Mouse (Mus musculus): ENCODE measurements around the gene Rhox1. TPM values are rescaled to one million over a fixed set of nuclear protein-coding genes. Genes with fewer than 3 reads are reported as not detected.

Gene Rhox1
- polyA plus RNA-seq, 1 experiment from 2014 or later, result not detected

Other genes starting within 250 kb of the Rhox1 start
- gene Sept6, start 230.5 kb downstream of the Rhox1 start, polyA plus RNA-seq (2015; fragmentation: Nextera tagmentation; extraction: Ambion mirVana), result 67.0 and 68.5 TPM in 2 replicates
- not detected in 2 replicates for gene Sowahd, start 173.4 kb downstream of the Rhox1 start, polyA plus RNA-seq (2015; fragmentation: Nextera tagmentation; extraction: Ambion mirVana)
- gene Rpl39, start 136.9 kb downstream of the Rhox1 start, polyA plus RNA-seq (2015; fragmentation: Nextera tagmentation; extraction: Ambion mirVana), result 354 and 378 TPM in 2 replicates
- 35.8 and 37.2 TPM in 2 replicates for gene Upf3b, start 111.9 kb downstream of the Rhox1 start, polyA plus RNA-seq (2015; fragmentation: Nextera tagmentation; extraction: Ambion mirVana)
- gene Nkap, start 95.5 kb downstream of the Rhox1 start, polyA plus RNA-seq (2015; fragmentation: Nextera tagmentation; extraction: Ambion mirVana), result 23.7 and 26.3 TPM in 2 replicates
- gene Akap14, start 53.4 kb downstream of the Rhox1 start, polyA plus RNA-seq (2015; fragmentation: Nextera tagmentation; extraction: Ambion mirVana), result 0.14 and 0.42 TPM in 2 replicates
- 624 and 640 TPM in 2 replicates for gene Ndufa1, start 31.1 kb downstream of the Rhox1 start, polyA plus RNA-seq (2015; fragmentation: Nextera tagmentation; extraction: Ambion mirVana)
- 16.0 and 16.3 TPM in 2 replicates for gene Rnf113a1, start 31.0 kb downstream of the Rhox1 start, polyA plus RNA-seq (2015; fragmentation: Nextera tagmentation; extraction: Ambion mirVana)
- gene Gm9, start 11.2 kb downstream of the Rhox1 start, polyA plus RNA-seq (2015; fragmentation: Nextera tagmentation; extraction: Ambion mirVana), result not detected in 2 replicates
- not detected in 2 replicates for gene Rhox2a, start 22.7 kb upstream of the Rhox1 start, polyA plus RNA-seq (2015; fragmentation: Nextera tagmentation; extraction: Ambion mirVana)
- gene Rhox3a, start 27.7 kb upstream of the Rhox1 start, polyA plus RNA-seq (2015; fragmentation: Nextera tagmentation; extraction: Ambion mirVana), result not detected in 2 replicates
- not detected in 2 replicates for gene Rhox4a, start 43.1 kb upstream of the Rhox1 start, polyA plus RNA-seq (2015; fragmentation: Nextera tagmentation; extraction: Ambion mirVana)
- gene Rhox3a2, start 157.8 kb upstream of the Rhox1 start, polyA plus RNA-seq (2015; fragmentation: Nextera tagmentation; extraction: Ambion mirVana), result not detected in 2 replicates
- not detected in 2 replicates for gene Rhox4a2, start 168.6 kb upstream of the Rhox1 start, polyA plus RNA-seq (2015; fragmentation: Nextera tagmentation; extraction: Ambion mirVana)
- not detected in 2 replicates for gene Rhox2b, start 189.8 kb upstream of the Rhox1 start, polyA plus RNA-seq (2015; fragmentation: Nextera tagmentation; extraction: Ambion mirVana)
- gene Rhox4b, start 210.2 kb upstream of the Rhox1 start, polyA plus RNA-seq (2015; fragmentation: Nextera tagmentation; extraction: Ambion mirVana), result not detected in 2 replicates
- gene Rhox2c, start 231.4 kb upstream of the Rhox1 start, polyA plus RNA-seq (2015; fragmentation: Nextera tagmentation; extraction: Ambion mirVana), result not detected in 2 replicates
- not detected in 2 replicates for gene Rhox3c, start 236.3 kb upstream of the Rhox1 start, polyA plus RNA-seq (2015; fragmentation: Nextera tagmentation; extraction: Ambion mirVana)

Data from midbrain, embryonic 13.5 days (tissue).